Mouse (Mus musculus): ENCODE data around the gene Ctsd.

Gene Ctsd

GRCm38 (mm10) chr7:142374413-142375015 is 13.3 kb downstream of the Ctsd start:
- DNase-seq (ENCODE audit: low spot score in 2 of 2) = no peak

- DNase-seq (ENCODE audit: low spot score in 2 of 2) = no peak
Observed at GRCm38 (mm10) chr7:142373641-142374412, 14.0 kb downstream of the Ctsd start, which contains the start of gene Ifitm10. Gene Ifitm10, minus strand, starts transcription at chr7:142373753.

- no peak for DNase-seq (ENCODE audit: low spot score in 2 of 2)
Observed at GRCm38 (mm10) chr7:142373039-142373438, 14.8 kb downstream of the Ctsd start.

- DNase-seq (ENCODE audit: low spot score in 2 of 2) = no peak
Observed at GRCm38 (mm10) chr7:142371768-142372661, 15.8 kb downstream of the Ctsd start.

GRCm38 (mm10) chr7:142371398-142371767 is 16.5 kb downstream of the Ctsd start:
- peak; percentile 62 to 70 for DNase-seq (ENCODE audit: low spot score in 2 of 2)

- DNase-seq (ENCODE audit: low spot score in 2 of 2) = no peak
Observed at GRCm38 (mm10) chr7:142370937-142371336, 16.9 kb downstream of the Ctsd start.

- DNase-seq (ENCODE audit: low spot score in 2 of 2) = no peak
Observed at GRCm38 (mm10) chr7:142369820-142370219, 18.0 kb downstream of the Ctsd start.

- DNase-seq (ENCODE audit: low spot score in 2 of 2) = no peak
Observed at GRCm38 (mm10) chr7:142368856-142369255, 19.0 kb downstream of the Ctsd start.

- no peak for DNase-seq (ENCODE audit: low spot score in 2 of 2)
Observed at GRCm38 (mm10) chr7:142363107-142363506, 24.7 kb downstream of the Ctsd start.

- no peak for DNase-seq (ENCODE audit: low spot score in 2 of 2)
Observed at GRCm38 (mm10) chr7:142360743-142361142, 27.1 kb downstream of the Ctsd start.

GRCm38 (mm10) chr7:142359129-142359528 is 28.7 kb downstream of the Ctsd start:
- no peak for DNase-seq (ENCODE audit: low spot score in 2 of 2)

GRCm38 (mm10) chr7:142357566-142357965 is 30.3 kb downstream of the Ctsd start:
- no peak for DNase-seq (ENCODE audit: low spot score in 2 of 2)

- no peak for DNase-seq (ENCODE audit: low spot score in 2 of 2)
Observed at GRCm38 (mm10) chr7:142354661-142355233, 33.1 kb downstream of the Ctsd start.

- DNase-seq (ENCODE audit: low spot score in 2 of 2) = no peak
Observed at GRCm38 (mm10) chr7:142353854-142354253, 34.0 kb downstream of the Ctsd start.

GRCm38 (mm10) chr7:142351569-142351968 is 36.3 kb downstream of the Ctsd start:
- DNase-seq (ENCODE audit: low spot score in 2 of 2) = no peak

- DNase-seq (ENCODE audit: low spot score in 2 of 2) = peak; percentile 50 to 82
Observed at GRCm38 (mm10) chr7:142349308-142349961, 38.4 kb downstream of the Ctsd start.

- no peak for DNase-seq (ENCODE audit: low spot score in 2 of 2)
Observed at GRCm38 (mm10) chr7:142347542-142347941, 40.3 kb downstream of the Ctsd start.

GRCm38 (mm10) chr7:142342247-142342640 is 45.6 kb downstream of the Ctsd start:
- DNase-seq (ENCODE audit: low spot score in 2 of 2) = no peak

GRCm38 (mm10) chr7:142341564-142342246 is 46.1 kb downstream of the Ctsd start:
- DNase-seq (ENCODE audit: low spot score in 2 of 2) = no peak

- DNase-seq (ENCODE audit: low spot score in 2 of 2) = no peak
Observed at GRCm38 (mm10) chr7:142340269-142340970, 47.4 kb downstream of the Ctsd start.

All from right cerebral cortex, postnatal 36 days (tissue).